Mouse (Mus musculus): ENCODE data around the gene Peg12.

The Peg12 gene

GRCm38 (mm10) chr7:62463878-62464755 is at the start of gene Peg12:
Peg12 (minus strand) TSS chr7:62464510.
- DNase-seq (ENCODE audit: low spot score) = peak; percentile 10

GRCm38 (mm10) chr7:62486139-62486538 is 21.8 kb upstream of the Peg12 start:
- no peak for DNase-seq (ENCODE audit: low spot score)

DNA sequence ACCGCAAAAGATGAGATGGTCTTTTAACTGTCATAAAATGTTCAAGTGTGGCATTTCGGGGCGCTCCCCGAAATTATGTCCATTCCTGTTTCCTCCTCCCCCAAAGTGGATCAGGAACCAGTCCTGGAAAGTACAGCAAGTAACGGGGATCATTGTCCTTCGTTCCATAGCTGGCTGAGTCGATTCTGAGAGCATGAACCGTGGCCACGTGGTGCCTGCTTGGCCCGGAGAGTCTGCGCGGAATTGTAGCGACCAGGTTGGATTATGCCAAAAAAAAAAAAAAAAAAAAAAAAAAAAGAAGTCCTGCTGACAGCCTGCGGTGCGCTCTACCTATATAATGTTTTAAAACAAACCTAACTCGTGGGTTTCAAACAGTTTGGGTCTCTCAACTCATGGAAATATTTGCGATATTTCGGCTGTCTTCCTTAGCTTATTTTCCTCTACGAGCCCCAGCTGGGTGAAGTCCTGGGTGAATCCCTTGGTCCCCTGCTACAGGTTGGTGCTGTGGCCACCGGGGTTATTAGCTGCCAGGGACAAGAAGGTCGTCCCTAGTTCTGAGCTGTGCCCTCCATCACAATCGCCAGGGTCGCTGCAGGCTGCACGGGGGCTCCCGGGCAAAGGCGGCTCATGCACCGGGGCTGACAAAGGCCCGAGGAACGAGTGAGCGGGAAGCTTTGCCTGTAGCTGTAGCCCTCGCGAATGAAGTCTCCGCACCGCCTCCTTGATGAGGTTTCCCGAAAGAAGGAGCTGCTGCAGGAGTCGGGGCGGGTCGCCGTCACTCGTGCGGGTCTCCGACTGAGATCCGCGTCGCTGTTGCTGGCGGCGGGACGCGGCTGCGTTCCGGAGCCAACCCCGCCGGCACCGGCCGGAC is 1.1 kb downstream of the Peg12 start:
- DNase-seq (ENCODE audit: low spot score) = no peak

GRCm38 (mm10) chr7:62462229-62463006 is 1.9 kb downstream of the Peg12 start:
- no peak for DNase-seq (ENCODE audit: low spot score)

DNA sequence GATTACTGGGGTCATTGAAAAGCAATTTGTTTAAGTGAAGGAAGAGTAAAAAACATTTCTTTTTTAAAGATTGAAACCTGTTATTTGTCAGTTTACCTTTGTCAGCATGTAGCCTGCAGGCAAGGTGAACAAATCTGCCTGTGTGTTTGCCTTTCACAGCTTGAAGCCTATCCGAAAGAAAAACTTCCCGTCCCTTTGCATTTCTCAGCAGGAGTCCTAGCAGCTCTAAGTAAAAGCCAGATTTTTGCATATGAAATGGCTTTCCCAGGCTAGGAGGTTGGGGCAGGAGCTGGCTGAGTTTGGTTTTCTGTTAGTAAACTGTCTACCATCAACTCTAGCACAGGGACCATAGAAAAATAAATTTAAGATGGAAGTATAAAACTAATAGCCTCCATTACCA is 12.0 kb downstream of the Peg12 start:
- no peak for DNase-seq (ENCODE audit: low spot score)

GRCm38 (mm10) chr7:62445431-62446165 is 18.7 kb downstream of the Peg12 start:
- no peak for DNase-seq (ENCODE audit: low spot score)

DNA sequence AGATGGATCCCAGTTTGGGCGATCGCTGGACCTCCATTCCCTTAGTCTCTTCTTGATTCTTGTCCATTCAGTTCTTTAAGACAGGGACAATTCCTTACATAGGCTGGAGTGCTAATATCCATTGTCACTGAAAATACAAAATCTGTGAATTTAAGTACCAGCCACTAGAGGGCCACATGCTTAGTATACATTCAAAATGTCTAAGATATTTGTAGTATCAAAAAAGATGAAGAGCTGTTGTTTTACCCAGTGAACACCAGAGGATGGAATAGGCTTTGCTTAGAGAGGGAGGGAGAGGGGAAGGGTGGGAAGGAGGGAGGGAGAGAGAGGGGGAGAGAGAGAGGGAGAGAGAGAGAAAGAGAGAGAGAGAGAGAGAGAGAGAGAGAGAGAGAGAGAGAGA is 27.9 kb downstream of the Peg12 start:
- no peak for DNase-seq (ENCODE audit: low spot score)

DNA sequence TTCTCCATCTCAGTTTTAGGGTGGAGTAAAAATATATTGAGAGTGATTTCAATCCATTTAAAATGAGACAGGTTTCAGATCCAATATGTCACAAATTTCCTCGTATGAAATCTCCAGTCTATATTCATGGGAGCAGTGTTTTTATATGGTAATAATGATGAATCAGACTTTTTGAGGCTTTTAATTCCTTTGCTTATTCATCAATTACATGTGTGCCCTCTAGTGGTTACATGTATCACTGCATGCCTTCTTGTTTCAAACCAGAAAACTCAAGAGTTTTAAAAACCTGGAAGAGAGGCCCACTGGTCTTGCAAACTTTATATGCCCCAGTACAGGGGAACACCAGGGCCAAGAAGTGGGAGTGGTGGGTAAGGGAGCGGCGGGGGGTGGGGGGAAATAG is 31.1 kb downstream of the Peg12 start:
- no peak for DNase-seq (ENCODE audit: low spot score)

GRCm38 (mm10) chr7:62428337-62428736 is 36.0 kb downstream of the Peg12 start:
- DNase-seq (ENCODE audit: low spot score) = no peak

GRCm38 (mm10) chr7:62423210-62423609 is 41.1 kb downstream of the Peg12 start:
- no peak for DNase-seq (ENCODE audit: low spot score)

- DNase-seq (ENCODE audit: low spot score) = no peak
Observed at GRCm38 (mm10) chr7:62420566-62420965, 43.7 kb downstream of the Peg12 start.

- peak; percentile 46 for DNase-seq (ENCODE audit: low spot score)
Observed at GRCm38 (mm10) chr7:62419493-62420360, 44.6 kb downstream of the Peg12 start, which contains the start of gene Mkrn3. Mkrn3 (minus strand) TSS chr7:62420139.

DNA sequence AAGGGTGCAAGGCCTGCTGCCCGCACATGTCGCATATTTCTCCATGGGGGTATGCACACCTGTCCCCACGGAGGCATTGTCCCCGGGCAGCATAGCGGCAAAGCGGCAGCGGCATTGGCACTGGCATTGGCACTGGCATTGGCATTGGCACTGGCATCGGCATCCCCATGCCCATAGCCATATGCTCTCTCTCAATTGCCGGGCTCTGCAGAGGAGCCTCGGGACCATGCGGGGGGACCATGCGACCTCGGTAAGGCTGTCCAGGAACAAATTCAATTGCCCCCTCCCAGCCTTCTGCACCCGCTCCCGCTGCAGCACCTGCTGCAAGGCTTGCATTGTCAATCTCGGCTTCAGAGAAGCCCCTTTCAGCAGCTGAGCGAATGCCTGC is 45.2 kb downstream of the Peg12 start:
- no peak for DNase-seq (ENCODE audit: low spot score)

DNA sequence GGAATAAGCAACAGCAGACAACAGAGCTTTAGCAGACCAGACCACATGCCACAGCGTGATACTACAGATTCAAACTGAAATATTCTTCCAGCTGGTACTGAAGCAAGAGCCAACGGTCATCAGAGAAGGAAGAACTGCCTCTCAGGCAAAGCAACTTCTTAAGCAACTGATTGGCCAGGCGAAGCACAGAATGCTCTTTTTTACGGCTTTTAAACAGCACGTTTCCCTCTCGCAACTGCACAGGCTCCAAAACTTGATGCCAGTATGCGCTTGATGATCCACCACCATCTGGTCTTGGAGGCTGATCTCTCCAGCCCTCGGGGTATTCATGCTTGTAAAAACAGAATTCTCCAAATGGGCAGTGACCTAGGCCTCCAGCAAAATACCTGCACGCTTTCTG is 46.0 kb downstream of the Peg12 start:
- DNase-seq (ENCODE audit: low spot score) = no peak

DNA sequence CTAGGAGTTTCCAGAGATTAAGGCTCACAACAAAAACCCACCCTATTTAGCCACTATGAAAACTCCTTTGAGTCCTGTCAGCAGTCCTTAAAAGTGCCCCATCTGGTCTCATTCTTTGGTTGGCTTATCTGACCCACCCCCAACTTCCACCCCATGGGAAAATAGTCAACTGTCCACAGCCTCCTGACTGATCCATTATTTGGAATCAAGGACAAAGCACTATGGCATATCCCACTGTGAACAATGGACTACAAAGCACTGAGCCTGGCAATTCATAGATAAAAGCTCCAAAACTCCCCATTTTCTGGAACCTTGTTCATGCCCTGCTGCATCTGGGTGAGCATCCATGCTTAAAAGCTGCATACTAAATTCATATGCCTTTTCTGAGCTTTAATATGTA is 48.1 kb downstream of the Peg12 start:
- no peak for DNase-seq (ENCODE audit: low spot score)

GRCm38 (mm10) chr7:62415222-62415621 is 49.1 kb downstream of the Peg12 start:
- DNase-seq (ENCODE audit: low spot score) = no peak
